Mouse (Mus musculus) embryonic facial prominence, embryonic 10.5 days (tissue): ENCODE measurements around the gene Zswim8. TPM values are rescaled to one million over a fixed set of nuclear protein-coding genes. Genes with fewer than 3 reads are reported as not detected.

ENCODE experiments used
- DNase-seq: peaks from one replicate; pipeline ENCODE4 v3.0.0-alpha.2; 2017; ENCODE audit warnings: low spot score
- H3K27ac ChIP-seq: fragments of 300-500 bp; sonication (generic); replicated peaks from 2 replicates; pipeline ENCODE4 v1.5.1; 2016; ENCODE audit warnings: mild to moderate bottlenecking
- H3K27me3 ChIP-seq: fragments of 300-500 bp; sonication (generic); replicated peaks from 2 replicates; pipeline ENCODE4 v1.6.1; 2016; ENCODE audit warnings: low read depth, mild to moderate bottlenecking; ENCODE audit not compliant: poor library complexity, severe bottlenecking
- H3K36me3 ChIP-seq: fragments of 300-500 bp; sonication (generic); replicated peaks from 2 replicates; pipeline ENCODE4 v1.6.1; 2016; ENCODE audit warnings: mild to moderate bottlenecking, moderate library complexity
- H3K4me1 ChIP-seq: fragments of 300-500 bp; sonication (generic); 2 replicates; pipeline ENCODE4 v1.6.1; 2016
- H3K4me3 ChIP-seq: fragments of 300-500 bp; sonication (generic); 2 replicates; pipeline ENCODE4 v1.5.1; 2016; ENCODE audit warnings: mild to moderate bottlenecking, moderate library complexity
- H3K9me3 ChIP-seq: fragments of 300-500 bp; sonication (generic); 2 replicates; pipeline ENCODE4 v1.6.1; 2016; ENCODE audit warnings: mild to moderate bottlenecking
- whole genome bisulfite sequencing: fragments of 180-500 bp; shearing (Covaris S2); methylation state at CpG from one replicate; pipeline ENCODE4 v1.1.7; 2016; 5-methylcytosine and 5-hydroxymethylcytosine counted together
- polyA plus RNA-seq: library from polyadenylated mRNA; unstranded; fragments of >200 nt; fragmentation: Nextera tagmentation; extraction: Ambion mirVana; gene quantifications from 2 replicates; pipeline ENCODE4 v1.2.1, GENCODE M21; 2016

The Zswim8 gene
- polyA plus RNA-seq, 1 experiment from 2014 or later = 34.2 TPM

GRCm38 (mm10) chr14:20738511-20738910 lies 31.2 kb downstream of the Zswim8 start:
- Histone ChIP-seq H3K4me1 (peaks cover 38% of the 10 kb centered on the region), H3K4me3 (no peak overlapping the region), H3K27ac (no peak overlapping the region), H3K27me3 (no peaks in the 10 kb centered on the region), H3K36me3 (peaks cover 77% of the 10 kb centered on the region), H3K9me3 (no peaks in the 10 kb centered on the region)
- DNase-seq = no peak
- 90% methylated on average over 8 of the region's 8 CpGs for WGBS

GRCm38 (mm10) chr14:20741301-20741700 lies 33.9 kb downstream of the Zswim8 start:
- DNase-seq = no peak
- WGBS = 88% methylated on average over 9 of the region's 9 CpGs
- Histone ChIP-seq H3K9me3 (no peaks in the 10 kb centered on the region), H3K27ac (no peak overlapping the region), H3K36me3 (peaks cover 93% of the 10 kb centered on the region), H3K4me1 (peaks cover 23% of the 10 kb centered on the region), H3K4me3 (no peak overlapping the region), H3K27me3 (no peaks in the 10 kb centered on the region)

- WGBS = 89% methylated on average over 3 of the region's 3 CpGs
- Histone ChIP-seq H3K4me1 (peaks cover 17% of the 10 kb centered on the region), H3K9me3 (no peaks in the 10 kb centered on the region), H3K27ac (no peak overlapping the region), H3K4me3 (no peak overlapping the region), H3K36me3 (peaks cover 88% of the 10 kb centered on the region), H3K27me3 (no peaks in the 10 kb centered on the region)
- no peak for DNase-seq
Measured at GRCm38 (mm10) chr14:20743614-20744013, 36.3 kb downstream of the Zswim8 start.

DNA sequence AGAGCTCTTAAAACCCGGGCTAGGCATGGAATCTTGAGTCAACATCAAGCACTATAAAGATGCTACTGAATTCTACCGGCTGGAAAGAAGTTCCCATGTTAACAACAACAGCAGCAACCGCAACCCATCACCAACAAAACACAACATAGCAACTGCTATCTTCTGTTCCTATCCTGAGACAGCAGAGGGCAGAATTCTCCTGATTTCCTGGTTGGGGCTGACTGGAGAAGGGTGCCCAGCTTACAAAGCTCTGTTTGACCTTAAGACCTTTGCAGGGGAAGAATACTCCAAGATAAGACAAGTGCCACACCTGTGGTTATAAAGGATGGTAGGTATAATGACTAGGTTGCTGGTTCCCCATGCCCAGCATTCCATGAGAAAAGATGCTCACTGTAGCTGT lies 39.6 kb downstream of the Zswim8 start:
- Histone ChIP-seq H3K4me3 (no peak overlapping the region), H3K9me3 (no peaks in the 10 kb centered on the region), H3K27me3 (no peaks in the 10 kb centered on the region), H3K36me3 (peaks cover 57% of the 10 kb centered on the region), H3K4me1 (no peaks in the 10 kb centered on the region; the same call in 1 of the 2 replicates), H3K27ac (no peak overlapping the region)
- no peak for DNase-seq
- 90% methylated on average over 3 of the region's 3 CpGs for WGBS

DNA sequence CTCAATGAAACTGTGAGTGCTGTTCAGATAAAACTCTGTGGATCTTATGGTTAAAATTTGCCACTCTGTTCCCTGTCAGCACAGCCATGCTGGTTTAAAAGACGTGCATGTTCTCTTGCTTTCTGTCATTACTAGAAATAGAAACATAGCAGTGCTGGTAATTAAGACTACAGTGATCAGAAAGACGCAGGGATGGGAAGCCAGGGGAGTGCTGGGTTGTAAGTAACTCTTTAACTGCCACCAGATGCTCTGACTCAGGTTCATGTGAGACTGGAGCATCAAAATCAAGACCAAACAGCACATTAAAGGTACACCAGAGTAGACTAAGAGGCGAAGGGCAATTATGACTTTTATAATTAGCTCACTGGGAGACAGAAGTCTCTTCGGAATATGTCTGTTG lies 41.0 kb downstream of the Zswim8 start:
- WGBS = 67% methylated on average over 4 of the region's 4 CpGs
- Histone ChIP-seq H3K9me3 (no peaks in the 10 kb centered on the region), H3K27ac (no peak overlapping the region), H3K4me1 (no peaks in the 10 kb centered on the region), H3K36me3 (peaks cover 53% of the 10 kb centered on the region), H3K27me3 (no peaks in the 10 kb centered on the region), H3K4me3 (no peak overlapping the region)
- no peak for DNase-seq

DNA sequence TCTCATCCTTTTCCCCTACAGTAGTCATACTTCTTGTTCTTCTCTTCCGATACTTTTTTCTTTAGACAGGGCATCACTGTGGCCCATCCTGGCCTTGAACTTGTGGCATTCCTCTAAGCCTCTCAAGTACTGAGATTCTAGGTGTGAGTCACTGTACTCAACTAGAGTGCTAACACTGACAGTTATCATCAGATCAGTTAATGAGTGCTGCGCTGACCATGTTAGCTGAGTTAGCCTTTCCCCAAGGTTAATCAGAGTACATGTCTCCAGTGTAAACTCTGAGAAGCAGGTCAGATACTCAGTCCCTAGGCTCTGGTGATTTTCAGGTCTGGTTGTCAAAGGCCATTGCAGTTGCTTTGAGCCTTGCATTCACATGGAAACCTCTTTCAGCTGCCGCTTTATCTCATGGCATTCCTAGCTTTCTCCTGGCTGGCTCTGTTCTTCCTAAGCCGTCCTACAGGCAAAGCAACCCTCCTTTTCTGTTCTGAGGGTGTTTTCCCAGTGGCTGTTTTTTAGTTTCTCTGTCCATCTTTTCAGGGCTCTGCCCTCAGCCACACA lies 42.2 kb downstream of the Zswim8 start:
- H3K9me3 ChIP-seq = no peaks in the 10 kb centered on the region
- no peak for DNase-seq
- 86% methylated on average over 4 of the region's 4 CpGs for WGBS
- H3K4me3 ChIP-seq = no peak overlapping the region
- H3K27me3 ChIP-seq = no peaks in the 10 kb centered on the region
- H3K4me1 ChIP-seq = no peaks in the 10 kb centered on the region
- no peak overlapping the region for H3K27ac ChIP-seq
- peaks cover 51% of the 10 kb centered on the region for H3K36me3 ChIP-seq

- H3K4me3 ChIP-seq = no peak overlapping the region
- H3K27me3 ChIP-seq = no peaks in the 10 kb centered on the region
- no peaks in the 10 kb centered on the region for H3K9me3 ChIP-seq
- DNase-seq = no peak
- peaks cover 51% of the 10 kb centered on the region for H3K36me3 ChIP-seq
- no peaks in the 10 kb centered on the region for H3K4me1 ChIP-seq
- 93% methylated on average over 5 of the region's 5 CpGs for WGBS
- H3K27ac ChIP-seq = no peak overlapping the region
Measured at GRCm38 (mm10) chr14:20750503-20750902, 43.2 kb downstream of the Zswim8 start.

DNA sequence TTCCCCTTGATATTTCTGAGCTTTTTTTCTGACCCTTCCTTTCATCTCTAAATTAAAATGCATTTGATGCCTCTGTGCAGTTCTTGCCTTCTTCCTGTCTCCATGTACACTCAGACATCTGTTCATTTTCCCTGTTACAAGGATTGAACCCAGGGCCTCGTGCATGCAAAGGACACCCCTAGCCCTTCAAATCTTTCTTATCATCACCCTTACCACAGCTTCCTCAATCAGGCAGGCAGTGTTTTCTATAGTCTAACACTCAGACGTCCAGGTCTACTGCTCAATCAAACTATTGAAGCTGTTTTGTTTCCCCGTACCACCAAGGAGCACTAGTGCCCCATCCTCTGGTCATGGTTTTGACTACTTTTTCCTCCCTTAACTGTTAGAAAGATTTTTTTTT lies 46.4 kb downstream of the Zswim8 start:
- no peaks in the 10 kb centered on the region for H3K9me3 ChIP-seq

DNA sequence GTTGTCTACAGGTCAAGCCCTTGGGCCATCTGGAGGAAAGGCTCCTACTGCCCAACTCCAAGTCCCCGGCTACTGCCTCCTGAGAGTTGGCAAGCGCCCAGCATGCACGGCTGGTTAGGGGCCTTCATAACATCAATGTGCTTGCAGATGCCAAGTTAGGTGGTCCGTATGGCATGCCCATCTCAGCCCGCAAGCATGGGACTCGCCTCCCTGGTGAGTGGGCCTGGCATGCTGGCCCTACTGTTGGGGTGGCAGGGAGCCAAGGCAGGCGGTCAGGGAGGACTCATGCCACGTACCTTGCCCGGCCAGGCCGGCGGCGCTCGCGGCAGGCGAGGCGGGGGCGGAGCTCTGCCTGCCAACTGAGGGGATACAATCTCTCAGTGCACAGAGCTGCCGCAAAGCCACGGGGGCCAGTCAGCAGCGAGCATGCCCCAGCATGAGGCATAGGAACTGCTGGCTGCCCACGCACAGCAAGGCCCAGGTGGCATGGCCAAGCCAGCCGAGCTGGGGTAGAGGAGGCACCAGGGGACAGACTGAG lies 50.1 kb downstream of the Zswim8 start:
- no peaks in the 10 kb centered on the region for H3K27me3 ChIP-seq
- no peak overlapping the region for H3K4me3 ChIP-seq
- no peak for DNase-seq
- H3K9me3 ChIP-seq = no peaks in the 10 kb centered on the region
- WGBS = 95% methylated on average over 22 of the region's 22 CpGs
- H3K4me1 ChIP-seq = no peaks in the 10 kb centered on the region
- peaks cover 94% of the 10 kb centered on the region for H3K36me3 ChIP-seq
- no peak overlapping the region for H3K27ac ChIP-seq

More for the DNA sequence above, 46.4 kb downstream of the Zswim8 start:
- no peaks in the 10 kb centered on the region for H3K27me3 ChIP-seq
- no peak overlapping the region for H3K27ac ChIP-seq
- peaks cover 60% of the 10 kb centered on the region for H3K36me3 ChIP-seq
- WGBS = 86% methylated on average over 3 of the region's 3 CpGs
- no peak overlapping the region for H3K4me3 ChIP-seq
- no peak for DNase-seq
- no peaks in the 10 kb centered on the region for H3K4me1 ChIP-seq

DNA sequence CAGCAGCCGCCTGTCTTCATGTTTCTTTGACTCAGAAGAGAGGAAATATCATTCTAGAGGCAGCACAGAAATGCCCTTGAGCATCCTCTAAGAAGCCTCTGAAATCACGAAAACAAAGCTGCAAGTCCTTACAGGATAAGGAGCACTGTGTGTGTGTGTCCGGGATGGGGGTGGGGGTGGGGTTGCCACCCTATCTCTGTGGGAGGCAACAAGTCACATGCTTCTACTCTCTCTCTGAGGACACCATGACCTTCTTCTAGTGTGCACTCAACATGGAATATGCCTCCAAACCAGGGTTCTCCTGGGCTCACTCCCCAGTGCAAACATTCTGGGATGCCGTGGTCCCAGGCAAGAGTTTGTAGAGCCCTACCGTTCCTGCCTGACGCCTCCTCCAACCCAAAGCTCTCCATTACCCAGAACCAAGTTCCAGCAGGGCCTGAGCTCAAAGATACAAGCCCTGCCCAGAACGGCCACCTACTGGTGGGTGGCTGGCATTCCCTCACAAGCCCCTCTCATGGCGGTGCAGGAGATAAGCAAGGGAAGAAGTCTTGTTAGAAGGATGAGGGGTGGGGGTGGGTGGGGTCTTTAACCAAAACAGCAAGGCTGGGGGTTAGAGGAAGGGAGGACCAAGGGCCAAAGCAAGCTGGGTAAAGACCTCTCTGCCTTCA lies 51.5 kb downstream of the Zswim8 start:
- no peak overlapping the region for H3K27ac ChIP-seq
- H3K36me3 ChIP-seq = peaks cover 98% of the 10 kb centered on the region
- no peaks in the 10 kb centered on the region for H3K27me3 ChIP-seq
- no peak for DNase-seq
- H3K4me1 ChIP-seq = no peaks in the 10 kb centered on the region
- no peak overlapping the region for H3K4me3 ChIP-seq
- 83% methylated on average over 8 of the region's 8 CpGs for WGBS
- H3K9me3 ChIP-seq = no peaks in the 10 kb centered on the region

DNA sequence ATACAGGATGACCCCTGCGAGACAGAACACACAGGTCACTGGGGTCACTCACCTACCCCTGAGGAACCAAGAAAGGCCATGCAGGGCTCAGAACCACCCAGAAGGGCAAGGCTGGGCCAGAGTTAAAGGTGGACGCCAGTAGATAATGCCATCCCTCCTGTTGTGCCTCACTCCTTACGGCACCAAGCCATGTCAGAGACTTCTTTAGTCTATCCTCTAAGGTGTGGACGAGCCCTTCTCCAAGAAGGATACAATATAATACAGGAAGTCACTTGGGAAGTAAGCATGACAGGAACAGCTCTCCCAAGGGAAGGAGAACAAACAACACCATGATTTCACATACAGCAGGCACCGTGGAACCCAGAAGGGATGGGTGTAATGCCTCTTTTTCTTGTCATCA lies 57.6 kb downstream of the Zswim8 start:
- WGBS = 86% methylated on average over 5 of the region's 5 CpGs
- Histone ChIP-seq H3K36me3 (peaks cover 84% of the 10 kb centered on the region), H3K4me3 (no peak overlapping the region), H3K9me3 (no peaks in the 10 kb centered on the region), H3K27me3 (no peaks in the 10 kb centered on the region), H3K27ac (no peak overlapping the region; the same call in 1 of the 2 replicates), H3K4me1 (peaks cover 5% of the 10 kb centered on the region; the same call in 1 of the 2 replicates)
- no peak for DNase-seq

DNA sequence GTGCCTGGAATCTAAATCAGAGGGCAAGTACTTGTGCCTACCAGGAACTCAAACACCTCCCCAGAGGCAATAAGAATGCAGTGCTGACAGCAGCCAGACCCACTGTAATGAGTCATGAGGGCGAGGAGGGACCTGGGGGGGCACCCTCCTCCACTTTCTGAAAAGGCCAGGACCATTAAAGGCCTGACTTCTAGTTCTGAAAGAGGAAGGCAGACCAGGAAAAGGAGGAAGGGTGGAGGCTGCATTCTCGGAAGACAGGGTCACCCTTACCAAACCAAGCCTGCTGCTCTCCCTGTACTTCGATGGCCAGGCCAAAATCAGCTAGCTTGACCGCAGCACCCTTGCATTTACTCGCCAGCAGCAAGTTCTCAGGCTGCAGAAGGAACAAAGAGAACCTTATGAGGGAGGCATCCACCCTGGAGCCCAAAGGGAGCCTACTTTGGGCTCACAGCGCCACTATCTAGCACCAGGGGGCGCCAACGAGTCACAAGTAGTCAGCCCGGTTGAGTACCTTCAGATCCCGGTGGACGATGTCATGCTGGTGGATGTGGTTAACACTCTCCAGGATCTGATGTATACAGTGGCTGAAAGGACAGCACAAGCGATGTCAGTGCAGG lies 58.4 kb downstream of the Zswim8 start:
- H3K27me3 ChIP-seq = no peaks in the 10 kb centered on the region
- H3K4me1 ChIP-seq = peaks cover 5% of the 10 kb centered on the region; the same call in 1 of the 2 replicates
- H3K27ac ChIP-seq = peak overlapping the region; percentile 48; the same call in 1 of the 2 replicates
- peaks cover 84% of the 10 kb centered on the region for H3K36me3 ChIP-seq
- H3K4me3 ChIP-seq = no peak overlapping the region
- 29% methylated on average over 12 of the region's 12 CpGs for WGBS
- no peaks in the 10 kb centered on the region for H3K9me3 ChIP-seq
- DNase-seq = peak; percentile 87

DNA sequence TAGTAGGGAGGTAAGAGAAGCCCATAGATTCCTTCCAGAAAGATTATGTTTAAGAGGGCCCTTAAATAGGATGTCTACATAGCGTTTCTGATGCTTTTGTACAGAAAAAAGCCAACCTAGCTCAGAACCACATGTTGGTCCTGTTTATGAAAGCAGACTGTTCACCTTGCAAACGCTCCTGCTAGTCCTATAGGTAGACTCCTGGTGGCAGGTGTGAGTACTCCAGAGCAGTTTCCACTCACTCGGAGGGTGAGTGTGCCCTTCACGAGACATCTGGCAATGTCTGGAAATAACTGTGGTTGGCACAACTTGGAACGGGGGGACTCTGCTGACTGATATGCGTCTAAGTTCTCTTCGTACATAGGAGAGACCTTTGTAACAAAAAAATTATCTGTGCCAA lies 60.6 kb downstream of the Zswim8 start:
- H3K27me3 ChIP-seq = no peaks in the 10 kb centered on the region
- WGBS = 92% methylated on average over 7 of the region's 7 CpGs
- no peaks in the 10 kb centered on the region for H3K9me3 ChIP-seq
- DNase-seq = no peak
- H3K4me1 ChIP-seq = peaks cover 9% of the 10 kb centered on the region
- no peak overlapping the region for H3K4me3 ChIP-seq
- no peak overlapping the region for H3K27ac ChIP-seq
- peaks cover 81% of the 10 kb centered on the region for H3K36me3 ChIP-seq
